Mouse (Mus musculus): ENCODE measurements around the gene Mrps35. TPM values are rescaled to one million over a fixed set of nuclear protein-coding genes. Genes with fewer than 3 reads are reported as not detected.

The Mrps35 gene
- total and polyA plus RNA-seq, 2 experiments from 2014 or later, result 17.6 to 196 TPM

DNA sequence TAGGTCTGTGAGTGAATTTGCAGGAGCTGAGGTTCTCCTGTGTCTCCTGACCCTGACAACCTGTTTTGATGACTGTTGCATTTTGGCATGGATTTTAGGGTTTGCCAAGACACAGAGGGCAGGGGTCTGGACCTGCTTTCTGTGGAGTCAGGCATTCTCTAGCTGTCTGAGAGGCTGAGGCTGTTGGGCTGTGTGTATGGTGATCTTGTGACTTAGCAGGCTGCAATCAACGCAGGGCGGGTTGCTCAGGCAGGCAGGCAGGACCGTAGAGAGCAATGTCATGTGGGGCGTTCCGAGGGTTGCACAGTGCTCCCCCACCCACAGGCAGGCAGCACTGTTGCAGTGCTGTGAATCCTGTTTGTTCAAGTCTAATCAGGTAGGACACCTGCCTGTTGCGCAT, 64.2 kb downstream of the Mrps35 start:
- Histone ChIP-seq H3K36me3 (replicated peaks; ENCODE audit: control insufficient read depth, insufficient read depth, low read length) (peaks cover 52% of the 10 kb centered on the region), H3K27ac (ENCODE audit: low read depth) (no peak overlapping the region), H3K4me2 (ENCODE audit: low read depth, low read length) (no peak overlapping the region), H3K27me3 (ENCODE audit: control insufficient read depth, insufficient read depth, low read length) (no peaks in the 10 kb centered on the region), H3K9ac (replicated peaks; ENCODE audit: low read depth, low read length) (no peak overlapping the region), H3K4me3 (ENCODE audit: low read depth, low read length) (no peak overlapping the region), H3K9me3 (replicated peaks; ENCODE audit: control insufficient read depth, low read length) (no peaks in the 10 kb centered on the region), H3K4me1 (ENCODE audit: control insufficient read depth, insufficient read depth) (no peaks in the 10 kb centered on the region)
- DNase-seq (ENCODE audit: low spot score) (no peak), ATAC-seq (ENCODE audit: insufficient read depth, low read depth) (no peak)
- WGBS, result 84% methylated on average over 6 of the region's 6 CpGs
- no peak for TF ChIP-seq CTCF (IDR thresholded peaks at IDR 0.05; ENCODE audit: low read depth)
- no peak for TF ChIP-seq EP300 (IDR thresholded peaks at IDR 0.05; ENCODE audit: low read depth)

DNA sequence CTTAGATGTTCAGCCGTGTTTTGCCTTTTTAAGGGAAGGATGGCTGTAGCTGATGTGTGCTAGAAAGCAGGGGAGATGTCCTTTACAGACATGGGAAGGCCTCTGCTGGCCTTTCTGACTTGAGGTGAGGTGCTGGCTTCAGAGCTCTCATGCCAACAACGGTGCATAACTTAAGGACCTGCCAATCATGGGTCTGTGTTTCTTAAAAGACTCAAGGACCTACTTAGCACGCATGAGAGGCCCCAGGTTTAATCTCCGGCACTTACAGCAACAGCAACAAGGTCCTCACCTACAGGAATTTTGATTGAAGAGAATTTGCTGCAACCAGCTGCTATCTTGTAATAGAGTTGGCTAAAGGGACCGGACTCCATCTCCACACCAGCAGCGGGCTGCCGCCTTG, 66.7 kb downstream of the Mrps35 start:
- 45% methylated on average over 7 of the region's 7 CpGs for WGBS
- DNase-seq (ENCODE audit: low spot score) (no peak), ATAC-seq (ENCODE audit: insufficient read depth, low read depth) (no peak)
- Histone ChIP-seq H3K9ac (replicated peaks; ENCODE audit: low read depth, low read length) (no peak overlapping the region), H3K36me3 (replicated peaks; ENCODE audit: control insufficient read depth, insufficient read depth, low read length) (peaks cover 40% of the 10 kb centered on the region), H3K4me1 (ENCODE audit: control insufficient read depth, insufficient read depth) (no peaks in the 10 kb centered on the region), H3K9me3 (replicated peaks; ENCODE audit: control insufficient read depth, low read length) (no peaks in the 10 kb centered on the region), H3K27ac (ENCODE audit: low read depth) (no peak overlapping the region), H3K4me3 (ENCODE audit: low read depth, low read length) (no peak overlapping the region), H3K27me3 (ENCODE audit: control insufficient read depth, insufficient read depth, low read length) (no peaks in the 10 kb centered on the region), H3K4me2 (ENCODE audit: low read depth, low read length) (no peak overlapping the region)
- TF ChIP-seq CTCF (IDR thresholded peaks at IDR 0.05; ENCODE audit: low read depth), result no peak
- no peak for TF ChIP-seq EP300 (IDR thresholded peaks at IDR 0.05; ENCODE audit: low read depth)

DNA sequence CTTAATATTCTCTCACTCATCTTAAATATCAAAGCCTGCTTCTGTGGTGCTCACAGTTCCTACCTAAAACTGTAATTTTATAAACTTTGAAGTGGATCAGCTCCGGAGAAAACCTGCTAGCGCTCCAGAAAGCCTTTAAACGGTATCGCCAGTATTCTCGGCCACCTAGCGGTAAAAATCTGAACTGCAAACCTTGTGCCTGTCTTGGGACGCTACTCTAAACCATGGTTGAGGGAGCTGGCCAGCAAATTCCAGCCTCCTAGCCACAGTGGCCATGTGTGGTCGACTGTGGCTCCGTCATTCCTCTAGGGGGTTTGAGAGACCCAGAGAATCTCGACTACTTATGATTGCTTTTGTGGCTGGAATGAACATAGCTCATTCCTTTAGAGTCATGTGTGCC, 74.0 kb downstream of the Mrps35 start:
- ATAC-seq (ENCODE audit: insufficient read depth, low read depth) (peak; percentile 68; the same call in 1 of the 2 replicates), DNase-seq (ENCODE audit: low spot score) (peak; percentile 60)
- Histone ChIP-seq H3K9me3 (replicated peaks; ENCODE audit: control insufficient read depth, low read length) (no peaks in the 10 kb centered on the region), H3K4me1 (ENCODE audit: control insufficient read depth, insufficient read depth) (0 out of 2 replicates have a peak, but pooled peaks cover 7% of the 10 kb centered on the region), H3K9ac (replicated peaks; ENCODE audit: low read depth, low read length) (no peak overlapping the region), H3K36me3 (replicated peaks; ENCODE audit: control insufficient read depth, insufficient read depth, low read length) (peaks cover 6% of the 10 kb centered on the region; the same call in 1 of the 2 replicates), H3K27me3 (ENCODE audit: control insufficient read depth, insufficient read depth, low read length) (no peaks in the 10 kb centered on the region), H3K4me2 (ENCODE audit: low read depth, low read length) (no peak overlapping the region), H3K27ac (ENCODE audit: low read depth) (no peak overlapping the region), H3K4me3 (ENCODE audit: low read depth, low read length) (no peak overlapping the region)
- TF ChIP-seq EP300 (IDR thresholded peaks at IDR 0.05; ENCODE audit: low read depth) (no peak), CTCF (IDR thresholded peaks at IDR 0.05; ENCODE audit: low read depth) (peak; percentile 81)
- 6% methylated on average over 10 of the region's 10 CpGs for WGBS

DNA sequence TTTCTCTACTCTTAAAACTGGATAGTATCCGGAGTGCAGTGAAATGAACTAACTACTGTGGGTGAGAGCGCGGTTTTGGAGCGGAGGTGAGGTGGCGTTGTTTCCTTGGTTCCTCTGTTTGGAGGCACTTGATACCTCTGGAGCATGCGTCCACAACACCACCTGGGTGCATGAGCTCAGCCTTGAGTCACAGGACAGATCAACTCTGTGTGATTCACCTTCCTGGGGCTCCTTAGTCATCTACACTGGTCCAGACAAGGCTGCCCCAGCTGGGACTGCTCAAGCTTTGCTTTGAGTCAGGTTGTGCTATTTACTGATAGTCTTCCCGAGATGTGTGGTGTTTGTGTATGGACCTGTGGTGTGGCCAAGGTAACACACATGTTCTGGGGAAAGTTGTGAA, 75.2 kb downstream of the Mrps35 start:
- DNase-seq (ENCODE audit: low spot score), result no peak
- Histone ChIP-seq H3K4me3 (ENCODE audit: low read depth, low read length) (no peak overlapping the region), H3K36me3 (replicated peaks; ENCODE audit: control insufficient read depth, insufficient read depth, low read length) (peaks cover 3% of the 10 kb centered on the region; the same call in 1 of the 2 replicates), H3K9ac (replicated peaks; ENCODE audit: low read depth, low read length) (no peak overlapping the region), H3K27me3 (ENCODE audit: control insufficient read depth, insufficient read depth, low read length) (no peaks in the 10 kb centered on the region), H3K27ac (ENCODE audit: low read depth) (no peak overlapping the region), H3K4me1 (ENCODE audit: control insufficient read depth, insufficient read depth) (0 out of 2 replicates have a peak, but pooled peaks cover 7% of the 10 kb centered on the region), H3K9me3 (replicated peaks; ENCODE audit: control insufficient read depth, low read length) (no peaks in the 10 kb centered on the region), H3K4me2 (ENCODE audit: low read depth, low read length) (no peak overlapping the region)
- TF ChIP-seq EP300 (IDR thresholded peaks at IDR 0.05; ENCODE audit: low read depth), result no peak
- TF ChIP-seq CTCF (IDR thresholded peaks at IDR 0.05; ENCODE audit: low read depth), result no peak
- no peak for ATAC-seq (ENCODE audit: insufficient read depth, low read depth)
- 93% methylated on average over 7 of the region's 7 CpGs for WGBS

DNA sequence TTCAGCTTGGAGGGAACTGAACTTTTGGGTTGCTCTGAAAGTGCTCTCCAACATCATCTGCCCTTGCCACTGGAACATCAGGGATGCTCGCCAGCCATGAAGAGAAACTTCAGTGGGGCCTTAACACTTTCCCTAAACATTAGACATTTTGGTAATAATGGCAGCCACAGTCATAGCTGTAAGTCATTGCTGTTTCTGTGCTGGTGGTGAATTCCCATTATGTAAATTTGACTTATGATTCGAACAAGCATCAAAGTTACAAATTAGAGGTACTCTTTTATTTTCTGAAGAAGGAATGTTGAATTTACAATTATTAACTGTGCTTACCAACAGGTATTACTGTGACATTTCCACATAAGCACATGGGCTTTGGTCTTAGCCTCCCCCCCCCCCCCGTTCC, 75.6 kb downstream of the Mrps35 start:
- DNase-seq (ENCODE audit: low spot score) (no peak), ATAC-seq (ENCODE audit: insufficient read depth, low read depth) (no peak)
- no peak overlapping the region for H3K4me3 ChIP-seq (ENCODE audit: low read depth, low read length)
- TF ChIP-seq CTCF (IDR thresholded peaks at IDR 0.05; ENCODE audit: low read depth) (no peak), EP300 (IDR thresholded peaks at IDR 0.05; ENCODE audit: low read depth) (no peak)
- WGBS, result 75% methylated on average over 3 of the region's 3 CpGs
- no peak overlapping the region for H3K4me2 ChIP-seq (ENCODE audit: low read depth, low read length)
- H3K4me1 ChIP-seq (ENCODE audit: control insufficient read depth, insufficient read depth), result 0 out of 2 replicates have a peak, but pooled peaks cover 7% of the 10 kb centered on the region
- no peak overlapping the region for H3K27ac ChIP-seq (ENCODE audit: low read depth)
- H3K9ac ChIP-seq (replicated peaks; ENCODE audit: low read depth, low read length), result no peak overlapping the region
- H3K27me3 ChIP-seq (ENCODE audit: control insufficient read depth, insufficient read depth, low read length), result no peaks in the 10 kb centered on the region
- H3K36me3 ChIP-seq (replicated peaks; ENCODE audit: control insufficient read depth, insufficient read depth, low read length), result no peaks in the 10 kb centered on the region
- no peaks in the 10 kb centered on the region for H3K9me3 ChIP-seq (replicated peaks; ENCODE audit: control insufficient read depth, low read length)

DNA sequence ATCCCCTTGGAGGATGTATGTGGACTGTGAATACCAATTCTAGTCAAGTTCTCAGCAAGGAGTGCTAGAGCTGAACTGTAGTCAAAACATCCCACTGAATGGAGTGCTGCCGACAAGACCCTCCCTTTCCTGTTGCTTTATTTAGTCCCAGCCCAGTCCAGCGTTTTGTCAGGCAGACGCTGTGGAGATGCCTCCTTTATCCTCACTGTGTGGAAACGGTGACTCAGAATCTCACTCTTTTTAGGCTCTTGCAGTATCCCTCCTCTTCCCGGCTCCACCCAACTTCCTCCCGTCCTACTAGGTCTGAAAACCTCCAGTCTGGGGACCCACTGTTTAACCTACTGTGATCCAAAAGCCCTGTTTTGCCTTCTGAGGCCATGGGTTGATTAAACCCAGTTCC, 78.8 kb downstream of the Mrps35 start:
- Histone ChIP-seq H3K9me3 (replicated peaks; ENCODE audit: control insufficient read depth, low read length) (no peaks in the 10 kb centered on the region), H3K9ac (replicated peaks; ENCODE audit: low read depth, low read length) (no peak overlapping the region), H3K27ac (ENCODE audit: low read depth) (no peak overlapping the region), H3K4me3 (ENCODE audit: low read depth, low read length) (no peak overlapping the region), H3K36me3 (replicated peaks; ENCODE audit: control insufficient read depth, insufficient read depth, low read length) (no peaks in the 10 kb centered on the region), H3K4me1 (ENCODE audit: control insufficient read depth, insufficient read depth) (0 out of 2 replicates have a peak, but pooled peaks cover 7% of the 10 kb centered on the region), H3K4me2 (ENCODE audit: low read depth, low read length) (no peak overlapping the region), H3K27me3 (ENCODE audit: control insufficient read depth, insufficient read depth, low read length) (no peaks in the 10 kb centered on the region)
- WGBS, result 14% methylated on average over 6 of the region's 6 CpGs
- peak; percentile 52 for DNase-seq (ENCODE audit: low spot score)
- no peak for TF ChIP-seq CTCF (IDR thresholded peaks at IDR 0.05; ENCODE audit: low read depth)
- no peak for TF ChIP-seq EP300 (IDR thresholded peaks at IDR 0.05; ENCODE audit: low read depth)
- ATAC-seq (ENCODE audit: insufficient read depth, low read depth), result peak; percentile 55

Other genes starting within 250 kb of the Mrps35 start
- gene Arntl2, start 246.7 kb upstream of the Mrps35 start, total RNA-seq (2014; rRNA removed; ENCODE audit: low replicate concordance), result 3.2 TPM in 1 of 2 replicates, not detected in the other
- 1.8 and 3.1 TPM in 2 replicates for gene Arntl2, start 246.7 kb upstream of the Mrps35 start, polyA plus RNA-seq (2015; fragmentation: Nextera tagmentation; extraction: Ambion mirVana)
- not detected in 2 replicates for gene Smco2, start 192.7 kb upstream of the Mrps35 start, total RNA-seq (2014; rRNA removed; ENCODE audit: low replicate concordance)
- 0.29 and 0.43 TPM in 2 replicates for gene Smco2, start 192.7 kb upstream of the Mrps35 start, polyA plus RNA-seq (2015; fragmentation: Nextera tagmentation; extraction: Ambion mirVana)
- 43.0 and 56.5 TPM in 2 replicates for gene Ppfibp1, start 154.3 kb upstream of the Mrps35 start, total RNA-seq (2014; rRNA removed; ENCODE audit: low replicate concordance)
- gene Ppfibp1, start 154.3 kb upstream of the Mrps35 start, polyA plus RNA-seq (2015; fragmentation: Nextera tagmentation; extraction: Ambion mirVana), result 38.8 and 39.5 TPM in 2 replicates
- gene 1700034J05Rik, start 88.3 kb upstream of the Mrps35 start, total RNA-seq (2014; rRNA removed; ENCODE audit: low replicate concordance), result not detected in 2 replicates
- gene 1700034J05Rik, start 88.3 kb upstream of the Mrps35 start, polyA plus RNA-seq (2015; fragmentation: Nextera tagmentation; extraction: Ambion mirVana), result 0.07 TPM in 2 replicates
- 0.97 TPM in 1 of 2 replicates, not detected in the other for gene Rep15, start 10.2 kb upstream of the Mrps35 start, total RNA-seq (2014; rRNA removed; ENCODE audit: low replicate concordance)
- 0.21 and 0.48 TPM in 2 replicates for gene Rep15, start 10.2 kb upstream of the Mrps35 start, polyA plus RNA-seq (2015; fragmentation: Nextera tagmentation; extraction: Ambion mirVana)
- not detected in 2 replicates for gene Mansc4, start 44.3 kb downstream of the Mrps35 start, total RNA-seq (2014; rRNA removed; ENCODE audit: low replicate concordance)
- 0.14 and 0.30 TPM in 2 replicates for gene Mansc4, start 44.3 kb downstream of the Mrps35 start, polyA plus RNA-seq (2015; fragmentation: Nextera tagmentation; extraction: Ambion mirVana)
- 7.1 and 56.8 TPM in 2 replicates for gene Klhl42, start 48.6 kb downstream of the Mrps35 start, total RNA-seq (2014; rRNA removed; ENCODE audit: low replicate concordance)
- 2.1 and 2.2 TPM in 2 replicates for gene Klhl42, start 48.6 kb downstream of the Mrps35 start, polyA plus RNA-seq (2015; fragmentation: Nextera tagmentation; extraction: Ambion mirVana)
- 0.81 TPM in 1 of 2 replicates, not detected in the other for gene Pthlh, start 221.4 kb downstream of the Mrps35 start, total RNA-seq (2014; rRNA removed; ENCODE audit: low replicate concordance)
- gene Pthlh, start 221.4 kb downstream of the Mrps35 start, polyA plus RNA-seq (2015; fragmentation: Nextera tagmentation; extraction: Ambion mirVana), result 1.6 and 1.9 TPM in 2 replicates